Mouse (Mus musculus) testis, adult 2 months (tissue): ENCODE results near the gene Prss23.

Source experiments
- CTCF ChIP-seq: fragments of 200-500 bp; IDR thresholded peaks from 2 replicates; pipeline ENCODE4 v1.5.1; 2012; ENCODE audit warnings: low read depth, mild to moderate bottlenecking, inconsistent platforms, low read length, moderate library complexity; ENCODE audit not compliant: control insufficient read depth, insufficient read depth, insufficient replicate concordance
- POLR2A ChIP-seq: fragments of 200-500 bp; IDR thresholded peaks from 2 replicates; pipeline ENCODE4 v1.6.1; 2012; ENCODE audit warnings: low read depth, mild to moderate bottlenecking, inconsistent platforms, low read length, moderate library complexity; ENCODE audit not compliant: control insufficient read depth

DNA sequence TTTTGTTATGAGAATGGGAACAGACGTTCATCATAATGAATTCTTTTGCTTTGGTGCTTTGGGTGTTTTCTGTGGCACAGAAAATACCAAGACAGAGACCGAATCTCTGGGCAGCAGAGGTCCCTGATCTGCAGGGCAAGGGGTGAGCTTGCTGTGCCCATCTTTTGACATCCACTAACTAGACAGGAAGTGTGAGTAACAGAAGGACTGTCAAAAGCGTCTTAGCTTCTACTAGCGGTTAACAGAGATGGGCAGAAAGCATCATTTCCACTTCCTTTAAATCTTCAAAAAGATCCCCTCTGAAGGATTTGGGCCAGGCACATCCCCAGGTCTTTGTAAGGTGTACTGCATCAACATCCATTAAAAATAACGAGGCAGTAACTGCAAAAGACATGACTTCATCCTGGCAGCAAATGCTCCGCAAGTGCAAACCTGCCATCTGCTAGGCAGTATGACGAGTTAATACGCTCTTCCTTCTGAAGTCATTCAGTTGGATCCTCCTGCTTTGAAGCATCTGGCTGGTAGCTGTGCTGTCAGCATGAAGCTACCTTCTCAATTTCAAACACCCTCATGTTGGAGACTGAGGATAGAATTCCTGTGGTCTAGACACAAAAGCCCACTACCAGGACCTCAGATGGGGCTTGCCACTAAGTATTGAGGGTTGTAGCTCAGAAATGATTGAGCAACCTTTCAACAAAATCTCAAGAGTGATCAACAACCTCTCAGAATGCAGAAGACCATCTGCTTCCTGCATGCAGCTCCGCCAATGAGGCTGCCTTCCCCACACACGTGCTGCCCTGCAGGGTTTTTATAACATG lies 63.0 kb downstream of the Prss23 start:
- no peak for TF ChIP-seq CTCF
- TF ChIP-seq POLR2A: no peak
